Mouse (Mus musculus) mesoderm, embryonic 11.5 days (tissue): Measurements from ENCODE around the gene Gm20388.

Experiments used
- DNase-seq: peaks from one replicate; pipeline ENCODE4 v3.0.0-alpha.2; 2012; ENCODE audit warnings: low read depth, low spot score

The Gm20388 gene

GRCm38 (mm10) chr8:121216441-121216949 lies 1305.9 kb downstream of the Gm20388 start:
- no peak for DNase-seq

- DNase-seq: no peak
These were observed 1307.8 kb downstream of the Gm20388 start for GRCm38 (mm10) chr8:121218486-121218885.

GRCm38 (mm10) chr8:121220103-121220899 lies 1309.7 kb downstream of the Gm20388 start:
- peak; percentile 66 for DNase-seq

GRCm38 (mm10) chr8:121224709-121225108 lies 1314.1 kb downstream of the Gm20388 start:
- DNase-seq: no peak

- DNase-seq: no peak
These were observed 1317.1 kb downstream of the Gm20388 start for GRCm38 (mm10) chr8:121227756-121228155.

- no peak for DNase-seq
These were observed 1318.3 kb downstream of the Gm20388 start for GRCm38 (mm10) chr8:121228892-121229291.

GRCm38 (mm10) chr8:121229550-121229949 lies 1318.9 kb downstream of the Gm20388 start:
- DNase-seq: peak; percentile 59

GRCm38 (mm10) chr8:121233196-121233595 lies 1322.6 kb downstream of the Gm20388 start:
- DNase-seq: no peak

- no peak for DNase-seq
These were observed 1324.3 kb downstream of the Gm20388 start for GRCm38 (mm10) chr8:121234915-121235314.

GRCm38 (mm10) chr8:121239640-121240039 lies 1329.0 kb downstream of the Gm20388 start:
- no peak for DNase-seq

GRCm38 (mm10) chr8:121241761-121242552 lies 1331.3 kb downstream of the Gm20388 start:
- peak; percentile 79 for DNase-seq

- no peak for DNase-seq
These were observed 1332.0 kb downstream of the Gm20388 start for GRCm38 (mm10) chr8:121242671-121243070.

GRCm38 (mm10) chr8:121248823-121249222 lies 1338.2 kb downstream of the Gm20388 start:
- DNase-seq: no peak

- no peak for DNase-seq
These were observed 1338.8 kb downstream of the Gm20388 start for GRCm38 (mm10) chr8:121249433-121249832.

- peak; percentile 68 for DNase-seq
These were observed 1340.4 kb downstream of the Gm20388 start for GRCm38 (mm10) chr8:121251089-121251488.

- no peak for DNase-seq
These were observed 1345.2 kb downstream of the Gm20388 start for GRCm38 (mm10) chr8:121255727-121256265.

- peak; percentile 67 for DNase-seq
These were observed 1347.6 kb downstream of the Gm20388 start for GRCm38 (mm10) chr8:121258126-121258792.

- no peak for DNase-seq
These were observed 1352.2 kb downstream of the Gm20388 start for GRCm38 (mm10) chr8:121262728-121263389.

- no peak for DNase-seq
These were observed 1352.7 kb downstream of the Gm20388 start for GRCm38 (mm10) chr8:121263390-121263775.

- no peak for DNase-seq
These were observed 1353.6 kb downstream of the Gm20388 start for GRCm38 (mm10) chr8:121264260-121264659.

GRCm38 (mm10) chr8:121271542-121271941 lies 1360.9 kb downstream of the Gm20388 start:
- no peak for DNase-seq
